Mouse (Mus musculus): ENCODE results near the gene Lmln. TPM values are rescaled to one million over a fixed set of nuclear protein-coding genes. Genes with fewer than 3 reads are reported as not detected.
A peak's percentile ranks its signal among the peaks of the same experiment; 100 is the strongest.
"Not testable (repeated sequence)": the region's sequence is repeated elsewhere in the genome, so short reads cannot be mapped to it uniquely, and the experiment has no call there.

Lmln gene
- total RNA-seq, 2 experiments from 2014 or later = 1.4 to 2.3 TPM

- DNase-seq = peak; percentile 87
- intact Hi-C loops (cut with DNase I; ENCODE audit: low total_unique reads) = no loop called here
These were observed 6.1 kb upstream of the Lmln start, which contains the start of the genes Iqcg and Rpl35a for GRCm38 (mm10) chr16:33056095-33056785. TSS of gene Iqcg (minus strand) at chr16:33056218. TSS of gene Rpl35a (plus strand) at chr16:33056453.

- DNase-seq = no peak
- intact Hi-C loops (cut with DNase I; ENCODE audit: low total_unique reads) = no loop called here
These were observed 5.5 kb upstream of the Lmln start for GRCm38 (mm10) chr16:33056786-33057185.

- intact Hi-C loops (cut with DNase I; ENCODE audit: low total_unique reads) = no loop called here
- no peak for DNase-seq
These were observed 4.3 kb upstream of the Lmln start for GRCm38 (mm10) chr16:33058033-33058432.

- DNase-seq; intact Hi-C loops (cut with DNase I; ENCODE audit: low total_unique reads): not testable (repeated sequence)
These were observed 3.7 kb upstream of the Lmln start for GRCm38 (mm10) chr16:33058656-33059055.

GRCm38 (mm10) chr16:33059471-33059870, 2.9 kb upstream of the Lmln start:
- intact Hi-C loops (cut with DNase I; ENCODE audit: low total_unique reads) = no loop called here
- no peak for DNase-seq

- no peak for DNase-seq
- intact Hi-C loops (cut with DNase I; ENCODE audit: low total_unique reads) = no loop called here
These were observed 1.4 kb upstream of the Lmln start for GRCm38 (mm10) chr16:33060926-33061325.

- intact Hi-C loops (cut with DNase I; ENCODE audit: low total_unique reads) = no loop called here
- no peak for DNase-seq
These were observed 921 bp upstream of the Lmln start for GRCm38 (mm10) chr16:33061400-33061799.

GRCm38 (mm10) chr16:33062682-33063131, 386 bp downstream of the Lmln start:
- intact Hi-C loops (cut with DNase I; ENCODE audit: low total_unique reads) = no loop called here
- DNase-seq = no peak

- no peak for DNase-seq
- intact Hi-C loops (cut with DNase I; ENCODE audit: low total_unique reads) = no loop called here
These were observed 946 bp downstream of the Lmln start for GRCm38 (mm10) chr16:33063267-33063666.

- intact Hi-C loops (cut with DNase I; ENCODE audit: low total_unique reads) = no loop called here
- DNase-seq = no peak
These were observed 2.3 kb downstream of the Lmln start for GRCm38 (mm10) chr16:33064636-33065035.

GRCm38 (mm10) chr16:33070928-33071327, 8.6 kb downstream of the Lmln start:
- no peak for DNase-seq
- intact Hi-C loops (cut with DNase I; ENCODE audit: low total_unique reads) = no loop called here

- intact Hi-C loops (cut with DNase I; ENCODE audit: low total_unique reads) = no loop called here
These were observed 10.7 kb downstream of the Lmln start for GRCm38 (mm10) chr16:33072871-33073557.

GRCm38 (mm10) chr16:33074967-33075366, 12.6 kb downstream of the Lmln start:
- intact Hi-C loops (cut with DNase I; ENCODE audit: low total_unique reads) = no loop called here
- DNase-seq = no peak

More at GRCm38 (mm10) chr16:33072871-33073557, 10.7 kb downstream of the Lmln start:
- no peak for DNase-seq

GRCm38 (mm10) chr16:33076078-33076477, 13.8 kb downstream of the Lmln start:
- DNase-seq = no peak
- intact Hi-C loops (cut with DNase I; ENCODE audit: low total_unique reads) = no loop called here

- intact Hi-C loops (cut with DNase I; ENCODE audit: low total_unique reads) = no loop called here
These were observed 14.8 kb downstream of the Lmln start for GRCm38 (mm10) chr16:33077069-33077627.

GRCm38 (mm10) chr16:33080063-33080462, 17.7 kb downstream of the Lmln start:
- intact Hi-C loops (cut with DNase I; ENCODE audit: low total_unique reads) = no loop called here

More at GRCm38 (mm10) chr16:33077069-33077627, 14.8 kb downstream of the Lmln start:
- no peak for DNase-seq

GRCm38 (mm10) chr16:33082951-33083350, 20.6 kb downstream of the Lmln start:
- intact Hi-C loops (cut with DNase I; ENCODE audit: low total_unique reads) = no loop called here

More at GRCm38 (mm10) chr16:33080063-33080462, 17.7 kb downstream of the Lmln start:
- no peak for DNase-seq

GRCm38 (mm10) chr16:33083996-33084395, 21.7 kb downstream of the Lmln start:
- intact Hi-C loops (cut with DNase I; ENCODE audit: low total_unique reads) = no loop called here
- DNase-seq = no peak

More at GRCm38 (mm10) chr16:33082951-33083350, 20.6 kb downstream of the Lmln start:
- DNase-seq = no peak

GRCm38 (mm10) chr16:33085666-33086065, 23.3 kb downstream of the Lmln start:
- intact Hi-C loops (cut with DNase I; ENCODE audit: low total_unique reads) = no loop called here
- no peak for DNase-seq

- intact Hi-C loops (cut with DNase I; ENCODE audit: low total_unique reads) = no loop called here
- DNase-seq = no peak
These were observed 51.4 kb downstream of the Lmln start for GRCm38 (mm10) chr16:33113726-33114125.

Data from gastrocnemius, postnatal 14 days (tissue).